ENCODE assay signal across 8 mouse cellular contexts in genomic region chrX:94061246-94061645, GRCm38 (mm10).
DNase-seq lines count a peak whose midpoint lies in the region; ATAC-seq and TF ChIP-seq lines count a peak whose summit lies in the region.

No protein-coding gene starts in this region.

- H3K4me1 ChIP-seq in forebrain, postnatal 0 days (ENCODE audit: insufficient read depth), result no peaks in the 10 kb centered on the region
- no peaks in the 10 kb centered on the region for H3K4me1 ChIP-seq in forebrain, embryonic 11.5 days (replicated peaks; ENCODE audit: control insufficient read depth, insufficient read depth, low read length)
- no peaks in the 10 kb centered on the region for H3K4me1 ChIP-seq in testis, adult 2 months (ENCODE audit: control insufficient read depth, insufficient read depth, low read length)
- H3K4me1 ChIP-seq in hindbrain, embryonic 12.5 days, result no peaks in the 10 kb centered on the region
- no peaks in the 10 kb centered on the region for H3K4me1 ChIP-seq in forebrain, embryonic 14.5 days (ENCODE audit: control insufficient read depth, insufficient read depth, low read length)

- WGBS in forebrain, postnatal 0 days, result 59% methylated on average over 6 of the region's 6 CpGs
- WGBS in forebrain, embryonic 11.5 days, result 56% methylated on average over 6 of the region's 6 CpGs
- 50% methylated on average over 6 of the region's 6 CpGs for WGBS in hindbrain, embryonic 12.5 days
- 70% methylated on average over 6 of the region's 6 CpGs for WGBS in forebrain, embryonic 14.5 days

- no peaks in the 10 kb centered on the region for H3K27me3 ChIP-seq in forebrain, postnatal 0 days (ENCODE audit: insufficient read depth, low read length)
- peaks cover 10% of the 10 kb centered on the region; the same call in 1 of the 2 replicates for H3K27me3 ChIP-seq in forebrain, embryonic 11.5 days (ENCODE audit: control insufficient read depth, insufficient read depth, low read length)
- no peaks in the 10 kb centered on the region for H3K27me3 ChIP-seq in testis, adult 2 months (ENCODE audit: control insufficient read depth, insufficient read depth, low read length)
- peaks cover 53% of the 10 kb centered on the region for H3K27me3 ChIP-seq in hindbrain, embryonic 12.5 days
- 0 out of 2 replicates have a peak, but pooled peaks cover 11% of the 10 kb centered on the region for H3K27me3 ChIP-seq in forebrain, embryonic 14.5 days (replicated peaks; ENCODE audit: control insufficient read depth, insufficient read depth, low read length)

- no peaks in the 10 kb centered on the region for H3K36me3 ChIP-seq in forebrain, postnatal 0 days (ENCODE audit: insufficient read depth)
- H3K36me3 ChIP-seq in forebrain, embryonic 11.5 days (ENCODE audit: control insufficient read depth, insufficient read depth, low read length), result no peaks in the 10 kb centered on the region
- H3K36me3 ChIP-seq in testis, adult 2 months (ENCODE audit: control insufficient read depth, insufficient read depth, low read length), result no peaks in the 10 kb centered on the region
- H3K36me3 ChIP-seq in hindbrain, embryonic 12.5 days, result no peaks in the 10 kb centered on the region
- no peaks in the 10 kb centered on the region for H3K36me3 ChIP-seq in forebrain, embryonic 14.5 days (ENCODE audit: control insufficient read depth, insufficient read depth, low read length)

- no peaks in the 10 kb centered on the region for H3K9me3 ChIP-seq in forebrain, postnatal 0 days (ENCODE audit: low read length)
- no peaks in the 10 kb centered on the region for H3K9me3 ChIP-seq in forebrain, embryonic 11.5 days (ENCODE audit: control insufficient read depth, low read length)
- no peaks in the 10 kb centered on the region for H3K9me3 ChIP-seq in hindbrain, embryonic 12.5 days (replicated peaks)
- no peaks in the 10 kb centered on the region for H3K9me3 ChIP-seq in forebrain, embryonic 14.5 days (replicated peaks; ENCODE audit: control insufficient read depth, low read length)

- H3K9ac ChIP-seq in forebrain, postnatal 0 days, result no peak overlapping the region
- H3K9ac ChIP-seq in forebrain, embryonic 11.5 days (ENCODE audit: low read length), result no peak overlapping the region
- no peak overlapping the region for H3K9ac ChIP-seq in hindbrain, embryonic 12.5 days
- H3K9ac ChIP-seq in forebrain, embryonic 14.5 days (ENCODE audit: low read length), result no peak overlapping the region

- H3K27ac ChIP-seq in forebrain, postnatal 0 days (ENCODE audit: low read depth, low read length), result no peak overlapping the region
- no peak overlapping the region for H3K27ac ChIP-seq in forebrain, embryonic 11.5 days (ENCODE audit: low read depth, low read length)
- peak overlapping the region; percentile 42; the same call in 1 of the 2 replicates for H3K27ac ChIP-seq in testis, adult 2 months (ENCODE audit: control insufficient read depth, insufficient read depth, low read depth, low read length)
- H3K27ac ChIP-seq in hindbrain, embryonic 12.5 days, result no peak overlapping the region
- H3K27ac ChIP-seq in forebrain, embryonic 14.5 days (ENCODE audit: low read depth, low read length), result no peak overlapping the region

- DNase-seq in forebrain, postnatal 0 days, result peak; percentile 9
- no peak for DNase-seq in forebrain, embryonic 11.5 days (ENCODE audit: low spot score)
- DNase-seq in testis, postnatal 10 days (ENCODE audit: low spot score), result no peak
- peak; percentile 23 for DNase-seq in heart, postnatal 4 days
- DNase-seq in lung, postnatal 4 days, result peak; percentile 15 to 22
- DNase-seq in forebrain, embryonic 14.5 days (ENCODE audit: low spot score), result no peak

- TF ChIP-seq POLR2A in testis, adult 2 months (IDR thresholded peaks at IDR 0.05; ENCODE audit: control insufficient read depth, low read depth, low read length), result no peak

- no peak overlapping the region for H3K4me2 ChIP-seq in forebrain, postnatal 0 days (ENCODE audit: low read depth)
- no peak overlapping the region for H3K4me2 ChIP-seq in forebrain, embryonic 11.5 days (ENCODE audit: low read depth, low read length, severe bottlenecking)
- no peak overlapping the region for H3K4me2 ChIP-seq in hindbrain, embryonic 12.5 days (replicated peaks)
- no peak overlapping the region for H3K4me2 ChIP-seq in forebrain, embryonic 14.5 days (ENCODE audit: low read length)

- no peak overlapping the region for H3K4me3 ChIP-seq in forebrain, postnatal 0 days (ENCODE audit: low read depth, low read length)
- H3K4me3 ChIP-seq in forebrain, embryonic 11.5 days (ENCODE audit: low read depth, low read length), result no peak overlapping the region
- H3K4me3 ChIP-seq in testis, adult 2 months (ENCODE audit: control insufficient read depth, low read depth, low read length), result no peak overlapping the region
- no peak overlapping the region for H3K4me3 ChIP-seq in hindbrain, embryonic 12.5 days
- H3K4me3 ChIP-seq in forebrain, embryonic 14.5 days (ENCODE audit: low read depth, low read length), result no peak overlapping the region

- no peak for ATAC-seq in forebrain, postnatal 0 days
- no peak for ATAC-seq in forebrain, embryonic 11.5 days (replicated peaks; ENCODE audit: low FRiP score)
- ATAC-seq in hindbrain, embryonic 12.5 days (ENCODE audit: low FRiP score), result no peak
- ATAC-seq in forebrain, embryonic 14.5 days, result no peak

- no peak for TF ChIP-seq CTCF in forebrain, postnatal 0 days (IDR thresholded peaks at IDR 0.05; ENCODE audit: low read depth)
- TF ChIP-seq CTCF in testis, adult 2 months (IDR thresholded peaks at IDR 0.05; ENCODE audit: control insufficient read depth, insufficient read depth, insufficient replicate concordance, low read depth, low read length), result no peak

Comparison
In these comparisons a context has a peak if more than half of its experiments do, and no peak if none do; other contexts are left out.
1. DNase-seq: peak in forebrain, postnatal 0 days (single experiment), heart, postnatal 4 days (single experiment) and lung, postnatal 4 days (2 of 2); none in forebrain, embryonic 11.5 days (single experiment), testis, postnatal 10 days (single experiment) and forebrain, embryonic 14.5 days (single experiment).